Mouse (Mus musculus) common myeloid progenitor, adult 5-6 weeks (primary cell): ENCODE results near the gene Prkar1b. TPM values are rescaled to one million over a fixed set of nuclear protein-coding genes. Genes with fewer than 3 reads are reported as not detected.
A peak's percentile ranks its signal among the peaks of the same experiment; 100 is the strongest.

Source experiments
- ATAC-seq: replicated peaks from 2 replicates; pipeline ENCODE4 v1.8.0; 2016; ENCODE audit warnings: low read depth, mild to moderate bottlenecking, moderate TSS enrichment, inconsistent platforms; ENCODE audit not compliant: poor library complexity, severe bottlenecking
- total RNA-seq: library from RNA; stranded (forward); fragments of 200-1000, 187-1606 nt; gene quantifications from 2 replicates; pipeline ENCODE4 v1.2.3, GENCODE M21; 2017

Prkar1b gene
- total RNA-seq, 1 experiment from 2014 or later: not detected

GRCm38 (mm10) chr5:139020595-139020994 lies 129.2 kb downstream of the Prkar1b start:
- no peak for ATAC-seq

DNA sequence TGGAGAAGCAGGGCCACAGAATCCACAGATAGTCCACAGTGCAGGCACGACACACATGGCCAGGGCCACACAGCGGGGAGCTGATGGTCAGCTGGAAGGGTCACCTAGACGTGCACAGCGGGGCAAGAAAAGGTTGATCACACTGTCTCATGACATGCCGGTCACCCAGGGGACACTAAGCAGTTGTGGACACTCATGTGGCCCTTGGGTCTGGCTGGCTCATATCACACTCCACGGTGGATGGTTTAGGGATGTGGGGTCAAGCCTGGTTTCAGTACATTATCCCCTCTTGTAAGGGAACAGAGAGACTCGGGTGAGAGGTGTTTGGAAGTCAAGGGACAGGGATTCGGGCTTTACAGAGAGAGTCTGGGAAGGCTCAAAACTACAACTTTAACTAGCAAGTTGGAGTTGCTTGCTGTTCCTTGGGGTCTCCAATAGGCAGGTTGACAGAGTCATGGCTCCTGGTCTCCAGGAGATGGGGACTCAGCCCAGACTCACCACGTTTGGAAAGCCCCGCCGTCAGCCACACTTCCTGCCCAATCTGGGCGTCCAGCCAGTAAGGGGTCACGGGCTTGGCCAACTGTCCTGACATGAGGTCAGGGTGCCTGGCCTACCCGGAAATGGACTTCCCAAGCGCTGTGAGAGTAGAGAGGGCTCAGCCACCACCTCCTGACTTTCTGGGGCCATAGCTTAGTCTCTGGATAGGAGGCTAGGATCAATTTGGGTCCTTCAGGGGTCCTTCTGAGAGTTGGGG lies 132.3 kb downstream of the Prkar1b start:
- ATAC-seq: peak; percentile 39

- peak; percentile 71 for ATAC-seq
Measured at GRCm38 (mm10) chr5:139015097-139015496, 134.7 kb downstream of the Prkar1b start.

GRCm38 (mm10) chr5:139010649-139011048 lies 139.2 kb downstream of the Prkar1b start:
- no peak for ATAC-seq

DNA sequence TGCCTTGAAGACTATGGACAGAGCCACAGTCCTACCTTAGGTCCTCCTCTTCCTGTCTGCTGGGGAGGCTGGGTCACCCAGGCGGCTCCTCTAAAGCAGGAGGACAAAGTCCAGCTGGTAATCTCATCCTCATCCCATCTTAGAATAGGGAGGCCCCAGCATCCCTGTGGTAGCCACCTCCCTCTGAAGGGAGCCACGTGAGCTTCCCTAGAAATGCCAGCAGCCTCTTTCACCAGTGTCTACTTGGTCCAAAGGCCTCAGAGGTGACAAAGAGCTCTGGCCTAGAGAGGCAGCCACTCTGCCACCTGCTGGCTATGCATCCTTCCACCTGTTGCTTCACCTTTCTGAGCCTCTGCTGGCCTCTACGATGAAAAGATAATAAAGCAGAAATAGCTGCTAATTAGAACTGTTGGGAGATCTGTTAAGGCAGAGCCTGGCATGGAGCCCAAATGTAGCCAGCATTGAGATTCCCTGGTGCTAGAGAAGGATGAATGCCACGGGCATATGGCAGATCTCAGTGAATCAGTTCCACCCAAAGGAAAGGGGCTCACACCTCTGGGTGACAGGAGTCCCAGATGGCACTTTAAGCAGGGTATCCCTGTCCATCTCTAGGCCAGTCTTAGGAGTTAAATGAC lies 142.5 kb downstream of the Prkar1b start:
- ATAC-seq: no peak

DNA sequence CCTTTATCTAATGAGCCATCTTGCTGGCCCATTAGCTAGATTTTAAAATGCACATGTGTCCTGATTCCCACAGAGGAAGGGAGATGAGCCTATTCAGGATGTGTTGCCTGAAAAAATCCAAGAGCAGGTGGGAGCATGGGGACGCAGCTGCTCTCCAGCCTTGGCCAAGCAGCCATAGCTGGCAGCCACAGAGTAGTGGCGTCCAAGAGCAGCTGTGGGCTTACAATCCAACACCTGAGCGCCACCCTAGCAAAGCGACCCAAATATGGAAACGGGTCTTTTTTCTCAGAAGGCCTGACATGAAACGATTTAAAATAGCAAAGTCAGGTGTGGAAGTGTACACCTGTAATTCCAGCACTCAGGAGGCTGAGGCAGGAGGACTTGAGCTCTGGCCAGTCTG lies 145.2 kb downstream of the Prkar1b start:
- ATAC-seq: no peak

DNA sequence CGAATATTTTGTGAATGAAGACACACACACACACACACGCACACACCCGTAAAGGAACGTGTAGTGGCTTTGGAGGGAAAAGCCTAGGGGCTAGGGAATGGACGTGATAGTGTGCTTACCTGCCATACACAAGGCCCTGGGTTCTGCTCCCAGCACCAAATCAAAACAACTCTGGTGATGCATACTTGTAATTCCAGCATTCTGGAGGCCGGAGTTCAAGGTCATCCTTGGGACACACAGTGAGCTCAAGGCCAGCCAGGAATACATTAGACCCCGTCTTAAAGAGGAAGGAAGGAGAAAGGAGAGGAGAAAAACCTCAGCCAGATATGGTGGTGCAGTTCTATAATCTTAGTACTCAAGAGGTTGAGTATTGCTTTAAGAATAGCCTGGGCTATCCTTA lies 150.1 kb downstream of the Prkar1b start:
- no peak for ATAC-seq

- 0 out of 2 replicates have a peak, but pooled peaks have one; percentile 2 for ATAC-seq
Measured at GRCm38 (mm10) chr5:138997936-138998580, 151.7 kb downstream of the Prkar1b start.

DNA sequence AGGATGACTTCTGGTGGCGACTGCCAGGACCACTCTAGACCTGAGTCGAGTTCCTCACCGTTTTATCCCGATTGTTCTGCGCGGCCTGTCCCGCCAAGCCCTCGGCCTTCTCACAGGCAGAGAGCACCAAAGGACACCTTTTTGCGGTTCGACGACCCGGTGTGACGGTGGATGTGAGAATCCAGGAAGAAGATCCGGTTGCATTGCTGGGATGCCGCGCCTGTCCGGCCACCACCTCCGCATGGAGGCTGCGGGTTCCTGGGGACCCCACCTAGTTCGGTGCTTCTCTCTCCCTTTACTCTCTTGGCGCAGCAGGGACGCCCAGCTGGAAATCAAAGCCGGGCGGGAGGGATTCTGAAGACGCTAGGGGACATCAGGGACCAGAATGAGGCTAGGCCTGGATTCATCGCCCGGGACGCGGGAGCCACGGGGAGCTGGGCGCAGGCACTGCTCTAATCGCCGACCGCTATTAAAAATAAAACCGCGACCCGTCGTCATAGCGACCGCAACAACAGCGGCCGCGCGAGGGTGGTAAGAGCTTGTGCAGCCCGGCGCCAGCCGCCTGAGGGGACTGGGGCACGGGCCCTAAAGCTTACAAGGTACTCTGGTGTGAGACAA lies 152.5 kb downstream of the Prkar1b start, which contains the start of gene Pdgfa:
TSS of gene Pdgfa (minus strand) at position 200 of the 618 bp plus-strand sequence.
- ATAC-seq: peak; percentile 69

GRCm38 (mm10) chr5:138996322-138997073 lies 153.3 kb downstream of the Prkar1b start:
- ATAC-seq: no peak

- peak; percentile 14; the same call in 1 of the 2 replicates for ATAC-seq
Measured at GRCm38 (mm10) chr5:138995721-138996311, 154.0 kb downstream of the Prkar1b start.

GRCm38 (mm10) chr5:138994786-138995720 lies 154.7 kb downstream of the Prkar1b start:
- peak; percentile 6; the same call in 1 of the 2 replicates for ATAC-seq

GRCm38 (mm10) chr5:138994108-138994785 lies 155.6 kb downstream of the Prkar1b start:
- no peak for ATAC-seq

- no peak for ATAC-seq
Measured at GRCm38 (mm10) chr5:138993371-138994107, 156.3 kb downstream of the Prkar1b start.

- no peak for ATAC-seq
Measured at GRCm38 (mm10) chr5:138992611-138993370, 157.0 kb downstream of the Prkar1b start.

- no peak for ATAC-seq
Measured at GRCm38 (mm10) chr5:138991734-138992133, 158.1 kb downstream of the Prkar1b start.
